Mouse (Mus musculus) CD4-positive helper T cell, adult 2 months (primary cell): ENCODE measurements around the gene Ddb2.
A peak's percentile ranks its signal among the peaks of the same experiment; 100 is the strongest.

Experiments used
- DNase-seq: peaks from one replicate; pipeline ENCODE4 v3.0.0-alpha.2; 2012; ENCODE audit warnings: low read depth, missing footprints, low spot score

Gene Ddb2

GRCm38 (mm10) chr2:91187431-91187830 lies 49.4 kb downstream of the Ddb2 start:
- DNase-seq: peak; percentile 70

GRCm38 (mm10) chr2:91186208-91186607 lies 50.6 kb downstream of the Ddb2 start:
- no peak for DNase-seq

- DNase-seq: peak; percentile 88
Observed at GRCm38 (mm10) chr2:91183711-91184405, 52.9 kb downstream of the Ddb2 start, which contains the start of gene Madd. TSS of gene Madd (minus strand) at chr2:91183837.

- peak; percentile 99 for DNase-seq
Observed at GRCm38 (mm10) chr2:91183148-91183513, 53.7 kb downstream of the Ddb2 start.

- peak; percentile 92 for DNase-seq
Observed at GRCm38 (mm10) chr2:91182405-91183147, 54.2 kb downstream of the Ddb2 start.

- peak; percentile 80 for DNase-seq
Observed at GRCm38 (mm10) chr2:91182016-91182404, 54.8 kb downstream of the Ddb2 start.

- no peak for DNase-seq
Observed at GRCm38 (mm10) chr2:91180706-91181105, 56.1 kb downstream of the Ddb2 start.

GRCm38 (mm10) chr2:91179825-91180224 lies 57.0 kb downstream of the Ddb2 start:
- no peak for DNase-seq

GRCm38 (mm10) chr2:91176234-91176633 lies 60.5 kb downstream of the Ddb2 start:
- DNase-seq: no peak

GRCm38 (mm10) chr2:91175490-91175889 lies 61.3 kb downstream of the Ddb2 start:
- no peak for DNase-seq

GRCm38 (mm10) chr2:91169587-91170322 lies 67.0 kb downstream of the Ddb2 start:
- DNase-seq: no peak

- no peak for DNase-seq
Observed at GRCm38 (mm10) chr2:91167629-91168028, 69.2 kb downstream of the Ddb2 start.

GRCm38 (mm10) chr2:91164991-91165390 lies 71.8 kb downstream of the Ddb2 start:
- no peak for DNase-seq

GRCm38 (mm10) chr2:91163532-91163931 lies 73.2 kb downstream of the Ddb2 start:
- no peak for DNase-seq

- DNase-seq: no peak
Observed at GRCm38 (mm10) chr2:91162952-91163351, 73.8 kb downstream of the Ddb2 start.
